Mouse (Mus musculus) adipocyte (in vitro differentiated cells): ENCODE data around the gene Gm5622.
"Not testable (repeated sequence)": the region's sequence is repeated elsewhere in the genome, so short reads cannot be mapped to it uniquely, and the experiment has no call there.

Source experiments
- DNase-seq: peaks from one replicate; pipeline ENCODE4 v3.0.0-alpha.2; 2016; ENCODE audit warnings: low spot score

Gm5622 gene

GRCm38 (mm10) chr14:51552490-51552889 lies at the start of gene Gm5622:
Gm5622 (plus strand) TSS chr14:51552790.
- no peak for DNase-seq

GRCm38 (mm10) chr14:51507416-51507815 lies 45.2 kb upstream of the Gm5622 start:
- no peak for DNase-seq

GRCm38 (mm10) chr14:51573963-51574362 lies 21.4 kb downstream of the Gm5622 start, which contains the start of gene Gm17175:
Gm17175 (minus strand) TSS chr14:51574063.
- not testable (repeated sequence) for DNase-seq

GRCm38 (mm10) chr14:51592039-51592438 lies 39.4 kb downstream of the Gm5622 start, which contains the start of gene Gm17174:
Gm17174 (minus strand) TSS chr14:51592139.
- not testable (repeated sequence) for DNase-seq

GRCm38 (mm10) chr14:51611210-51611609 lies 58.6 kb downstream of the Gm5622 start, which contains the start of gene Gm17078:
Gm17078 (minus strand) TSS chr14:51611310.
- no peak for DNase-seq

- DNase-seq, result not testable (repeated sequence)
These were observed 79.8 kb downstream of the Gm5622 start for GRCm38 (mm10) chr14:51632426-51632825.

- DNase-seq, result not testable (repeated sequence)
These were observed 83.0 kb downstream of the Gm5622 start, which contains the start of gene Gm4181 for GRCm38 (mm10) chr14:51635566-51635965. Gm4181 (minus strand) TSS chr14:51635666.

GRCm38 (mm10) chr14:51677269-51677668 lies 124.7 kb downstream of the Gm5622 start:
- no peak for DNase-seq

GRCm38 (mm10) chr14:51695368-51695767 lies 142.8 kb downstream of the Gm5622 start, which contains the start of gene Gm17079:
Gm17079 (minus strand) TSS chr14:51695468.
- not testable (repeated sequence) for DNase-seq
